Mouse (Mus musculus): ENCODE measurements around the gene Wdcp.
"Not testable (repeated sequence)": the region's sequence is repeated elsewhere in the genome, so short reads cannot be mapped to it uniquely, and the experiment has no call there.

The Wdcp gene

DNA sequence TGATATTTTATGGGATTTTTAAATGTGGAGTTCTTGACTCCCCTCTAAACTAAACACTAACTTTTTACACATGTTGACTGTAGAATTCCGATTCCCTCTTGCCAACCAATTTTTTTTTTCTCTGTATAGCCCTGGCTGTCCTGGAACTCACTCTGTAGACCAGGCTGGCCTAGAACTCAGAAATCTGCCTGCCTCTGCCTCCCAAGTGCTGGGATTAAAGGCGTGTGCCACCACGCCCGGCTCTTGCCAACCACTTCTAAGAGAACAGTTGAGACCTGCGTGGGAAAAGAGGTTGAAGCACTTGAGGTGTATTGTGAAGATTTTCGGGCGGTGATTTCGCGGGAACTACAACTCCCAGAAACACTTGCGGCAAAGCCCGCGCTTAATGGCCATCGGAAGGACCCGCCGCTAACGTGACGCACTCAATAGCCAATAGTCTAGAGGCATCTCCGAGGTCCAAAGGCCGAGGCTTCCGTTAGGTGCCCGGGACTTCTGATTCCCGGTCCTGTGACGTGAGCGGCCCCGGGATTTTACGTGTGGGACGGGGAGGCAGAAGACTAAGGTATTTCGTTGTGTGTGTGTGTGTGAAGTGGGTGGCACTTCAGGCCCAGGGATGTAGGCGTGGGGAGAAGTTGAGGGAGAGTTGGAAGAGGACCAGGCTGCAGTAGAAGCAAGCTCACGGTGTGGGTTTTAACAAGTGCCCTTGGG lies at the start of gene Wdcp:
Gene Wdcp (plus strand): TSS at position 414 of the 708 bp plus-strand sequence.
- peak; percentile 87 for DNase-seq

DNA sequence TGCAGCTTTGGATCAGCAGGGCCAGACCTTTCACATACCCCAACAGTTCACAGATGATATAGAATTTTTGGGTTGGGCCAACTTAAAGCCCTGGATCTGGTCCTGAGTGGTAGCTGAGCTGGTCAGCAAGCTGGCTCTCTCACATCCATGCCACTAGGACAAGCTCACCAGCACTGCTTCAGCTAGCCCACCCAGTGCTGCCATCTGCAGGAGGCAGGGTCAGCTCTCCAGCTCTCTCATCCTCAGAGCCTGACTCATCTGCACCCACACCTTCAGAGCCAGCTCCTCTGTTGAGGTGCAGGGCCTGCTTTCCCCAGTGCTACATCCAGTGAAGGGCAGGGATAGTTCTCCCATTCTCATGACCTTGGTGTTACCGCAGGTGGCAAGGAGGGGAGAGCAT lies 49.4 kb upstream of the Wdcp start:
- DNase-seq, result peak; percentile 66

DNA sequence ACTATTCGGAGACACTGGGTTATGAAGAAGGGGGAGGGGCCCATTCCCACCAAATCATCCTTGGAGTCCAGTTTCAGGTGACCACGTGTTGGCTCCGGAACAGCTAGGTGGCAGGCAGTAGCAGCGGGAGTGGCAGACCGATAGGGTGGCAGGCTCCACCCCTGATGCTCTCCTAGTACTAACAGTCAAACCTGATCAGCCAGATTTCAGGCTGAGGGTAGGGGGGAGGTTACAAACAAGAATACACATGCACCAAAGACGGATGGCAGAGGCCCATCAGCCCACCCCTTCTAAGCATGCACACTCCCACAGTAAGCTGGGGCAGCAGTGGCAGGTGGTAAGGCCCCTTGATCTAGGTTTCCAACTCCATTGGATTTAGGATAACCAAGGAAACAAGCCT lies 45.6 kb upstream of the Wdcp start:
- DNase-seq, result not testable (repeated sequence)

DNA sequence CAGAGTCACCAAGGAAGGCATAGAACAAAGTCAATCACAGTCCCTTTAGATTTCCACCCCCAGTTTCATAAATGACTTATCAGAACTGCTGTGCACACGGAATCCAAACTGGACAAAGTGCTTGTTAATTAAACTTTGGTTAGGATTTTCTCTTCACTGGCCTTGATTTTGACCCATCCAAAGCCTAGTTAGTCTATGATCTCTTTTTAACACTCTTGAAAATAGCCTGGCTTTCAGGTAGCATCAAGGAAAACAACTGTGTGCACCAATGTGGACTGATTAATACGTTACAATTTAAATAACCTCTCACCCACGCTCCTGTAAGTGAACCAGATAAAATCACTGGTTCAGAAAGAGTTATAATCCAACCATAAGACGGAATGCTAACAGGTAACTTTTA lies 32.1 kb upstream of the Wdcp start:
- DNase-seq, result no peak

DNA sequence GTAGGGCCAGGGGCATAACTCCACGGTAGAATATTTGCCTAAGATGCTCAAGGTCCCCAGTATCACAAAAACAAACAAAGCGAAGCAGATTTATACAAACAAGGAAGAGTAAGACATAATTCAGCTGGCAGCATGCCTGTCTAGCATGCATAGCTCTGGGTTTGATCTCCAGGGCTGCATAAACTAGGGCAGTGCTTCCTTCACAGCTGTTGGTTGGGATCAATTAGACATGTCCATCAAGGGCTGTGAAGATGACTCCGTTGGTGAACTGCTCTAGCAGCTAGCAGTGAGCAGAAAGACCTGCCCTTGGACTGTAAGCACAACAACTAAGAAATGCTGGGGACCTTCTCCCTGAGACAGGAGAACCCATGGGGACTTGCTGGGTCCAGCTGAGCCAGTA lies 31.4 kb upstream of the Wdcp start:
- DNase-seq, result no peak

DNA sequence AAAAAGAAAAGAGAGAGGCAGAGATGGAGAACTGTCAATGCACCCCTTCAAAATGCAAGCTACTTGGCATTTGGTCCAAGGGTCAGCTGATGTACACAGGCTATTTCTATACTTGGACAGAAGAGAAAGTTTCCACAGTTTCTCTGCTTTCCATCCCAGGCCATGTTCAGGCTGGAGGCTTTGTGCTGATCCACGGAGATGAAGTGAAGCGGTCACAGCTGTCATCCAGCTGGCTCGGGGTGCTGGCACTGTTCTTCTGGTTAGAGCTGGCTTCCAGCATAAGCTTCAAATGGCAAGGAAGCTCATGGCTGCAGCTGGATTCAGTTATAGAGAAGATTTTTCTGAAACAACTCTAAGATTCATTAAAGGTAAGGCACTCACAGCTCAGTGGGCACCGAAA lies 29.5 kb upstream of the Wdcp start:
- DNase-seq, result no peak

DNA sequence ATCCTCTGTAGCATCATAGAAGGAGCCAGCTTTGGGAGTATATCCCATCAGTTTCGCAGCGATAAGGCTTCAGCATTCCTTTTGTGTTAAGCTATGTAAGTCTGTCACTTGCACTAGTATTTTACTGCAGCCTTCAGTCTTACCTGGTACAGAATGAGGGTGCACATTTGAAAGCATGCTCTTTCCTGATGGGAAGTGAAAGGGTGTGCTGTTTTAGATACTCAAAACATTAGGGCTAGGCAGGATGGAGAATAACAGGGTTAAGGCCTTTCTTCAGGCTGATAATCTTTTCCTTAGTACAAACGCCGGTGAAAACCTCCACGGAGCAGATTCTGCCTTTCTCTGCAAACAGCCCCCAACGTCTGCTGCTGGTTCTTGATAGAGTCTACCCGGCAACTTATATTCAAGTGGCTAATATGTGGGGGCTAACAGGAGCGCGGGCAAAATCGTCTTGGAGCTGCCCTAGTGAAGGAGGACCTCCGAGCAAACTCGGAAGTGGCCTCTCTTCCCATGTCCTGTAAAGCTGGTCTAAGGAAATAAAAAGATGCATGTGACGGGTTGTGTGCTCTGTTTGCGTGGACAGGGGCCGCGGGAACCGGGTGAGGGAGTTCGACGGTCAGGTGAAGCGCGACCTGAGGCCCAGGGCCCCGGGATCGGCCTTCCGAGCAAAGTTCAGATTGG lies 26.3 kb upstream of the Wdcp start:
- no peak for DNase-seq

DNA sequence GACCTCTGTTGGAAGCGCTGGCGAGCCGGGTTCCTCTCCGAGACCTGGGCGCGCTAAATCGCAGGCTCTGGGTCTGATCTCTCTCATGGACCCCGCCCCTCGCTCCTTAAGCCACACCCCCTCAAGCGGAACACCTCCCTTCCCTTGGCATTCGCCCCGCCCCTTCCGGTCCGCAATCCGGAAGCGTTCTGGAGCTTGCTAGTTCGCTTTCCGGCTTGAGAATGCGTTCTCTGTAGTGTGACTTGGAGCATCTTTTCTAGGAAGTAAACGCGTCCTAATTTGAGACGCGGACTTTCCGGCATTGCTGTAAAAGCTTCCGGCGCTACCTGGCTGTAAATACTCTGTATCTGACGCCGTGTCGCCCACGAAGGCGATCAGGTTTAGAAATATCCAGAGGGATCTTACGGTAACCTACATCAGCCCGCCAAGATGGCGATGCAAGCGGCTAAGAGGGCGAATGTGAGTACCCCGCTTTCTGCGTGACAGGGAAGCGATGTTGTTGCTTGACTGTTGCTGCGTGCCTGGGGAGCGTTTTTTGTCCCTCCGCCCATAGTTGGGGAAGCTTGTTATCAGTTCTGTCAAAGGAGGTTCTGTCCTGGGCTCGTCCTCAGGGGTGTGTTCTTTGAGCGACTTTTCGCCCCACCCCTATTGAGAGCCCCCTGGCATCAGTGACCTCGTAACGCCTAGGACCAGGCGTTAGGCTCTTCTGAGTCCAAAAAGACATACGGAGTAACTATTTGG lies 25.6 kb upstream of the Wdcp start, which contains the start of gene Sf3b6:
Gene Sf3b6 (plus strand): TSS at position 184 of the 741 bp plus-strand sequence.
- peak; percentile 100 for DNase-seq

DNA sequence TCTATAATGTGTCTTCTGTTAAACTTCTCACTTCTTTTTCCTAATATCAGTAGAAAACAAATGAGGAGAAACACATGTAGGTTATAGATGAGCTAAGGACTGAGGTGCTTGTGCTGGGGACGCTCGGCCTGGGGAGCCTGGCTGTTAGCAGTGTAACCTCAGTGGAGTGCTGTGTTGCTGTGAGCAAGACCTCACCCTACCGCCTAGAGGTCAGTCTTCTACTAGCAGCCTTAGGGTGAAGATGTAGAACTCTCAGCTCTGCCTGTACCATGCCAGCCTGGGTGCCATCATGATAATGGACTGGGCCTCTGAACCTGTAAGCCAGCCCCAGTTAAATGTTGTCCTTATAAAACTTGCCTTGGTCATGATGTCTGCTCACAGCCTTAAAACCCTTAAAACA lies 15.8 kb upstream of the Wdcp start:
- no peak for DNase-seq

DNA sequence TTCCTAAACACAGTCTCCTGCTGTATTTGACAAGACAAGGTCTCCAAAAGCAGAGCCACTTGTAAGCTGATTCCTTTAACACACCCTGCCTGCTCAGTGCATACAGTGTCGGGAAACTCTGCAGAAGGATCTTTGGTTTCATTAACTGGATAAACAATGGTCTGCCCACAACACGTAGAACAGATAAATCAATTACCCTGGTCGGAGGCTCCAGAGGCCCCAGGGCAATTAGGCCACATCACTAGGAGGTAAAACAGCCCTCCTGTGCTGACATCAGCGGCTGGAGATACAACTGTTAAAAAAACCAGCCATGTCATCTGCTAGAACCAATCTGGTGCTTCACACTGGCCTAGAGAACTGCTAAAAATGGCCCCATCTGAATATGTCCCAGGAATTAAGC lies 6.1 kb upstream of the Wdcp start:
- no peak for DNase-seq

DNA sequence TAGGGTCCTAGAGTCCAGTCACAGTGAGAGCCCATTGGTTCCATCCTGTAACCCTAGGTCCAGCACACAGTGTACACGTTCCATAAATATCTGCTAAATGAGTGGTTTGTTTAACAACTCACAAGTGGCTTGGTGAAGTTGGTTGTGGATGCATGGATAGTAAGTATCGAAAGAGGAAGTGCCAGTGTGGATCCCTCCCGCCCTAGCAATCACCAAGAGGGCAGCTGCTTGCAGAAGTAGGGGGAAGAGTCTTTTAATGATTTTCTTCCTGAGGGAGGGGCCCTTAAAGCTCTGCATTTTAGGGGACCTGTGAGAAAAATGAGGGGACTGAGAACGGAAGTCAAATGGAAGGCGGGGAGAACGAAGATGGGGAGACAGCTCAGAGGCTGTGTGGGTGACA lies 3.1 kb upstream of the Wdcp start:
- DNase-seq, result no peak

DNA sequence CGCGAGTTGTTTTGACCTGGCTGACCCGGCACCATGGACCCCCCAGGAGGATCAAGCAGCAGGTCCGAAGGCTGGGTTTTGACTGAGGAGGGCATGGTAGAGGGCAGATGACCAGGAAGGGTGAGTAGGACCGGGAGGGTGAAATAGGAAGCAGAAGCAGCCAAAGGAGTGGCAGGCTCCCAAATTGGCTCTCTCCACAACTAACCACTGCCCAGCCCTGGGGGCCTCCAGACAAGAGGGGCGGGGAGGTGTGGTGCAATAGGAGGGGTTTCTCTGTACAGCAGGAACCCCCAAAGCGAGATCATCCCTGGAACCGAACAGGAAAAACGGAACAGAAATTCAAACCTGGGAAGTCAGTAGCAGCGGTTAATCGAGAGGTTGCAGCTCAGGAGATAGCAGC lies 2.4 kb upstream of the Wdcp start:
- no peak for DNase-seq

DNA sequence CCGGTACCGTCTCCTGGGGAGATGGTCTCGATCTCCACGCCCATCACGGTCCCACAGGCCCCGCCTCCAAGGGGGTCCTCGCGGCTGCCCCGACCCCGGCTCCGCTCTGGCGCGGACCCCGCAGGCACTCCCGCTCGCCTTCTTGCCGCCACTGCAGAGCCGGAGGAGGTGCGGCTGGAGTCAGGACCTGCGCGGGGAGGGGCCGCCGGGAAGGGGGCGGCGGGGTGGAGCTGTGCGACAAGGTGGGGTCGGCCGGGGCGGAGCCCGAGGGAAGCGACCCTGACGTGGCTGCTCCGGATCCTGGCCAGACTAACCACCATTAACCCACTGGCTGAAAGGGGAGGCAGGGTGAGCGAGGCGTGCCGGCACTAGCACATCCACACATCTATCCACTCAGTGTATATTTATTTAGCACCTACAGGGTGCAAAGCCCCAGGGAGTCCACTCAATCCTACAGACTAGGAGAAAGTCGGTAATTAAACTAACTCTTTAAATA lies 1.7 kb upstream of the Wdcp start, which contains the start of gene Fkbp1b:
Gene Fkbp1b (minus strand): TSS at position 200 of the 496 bp plus-strand sequence.
- DNase-seq, result peak; percentile 69

DNA sequence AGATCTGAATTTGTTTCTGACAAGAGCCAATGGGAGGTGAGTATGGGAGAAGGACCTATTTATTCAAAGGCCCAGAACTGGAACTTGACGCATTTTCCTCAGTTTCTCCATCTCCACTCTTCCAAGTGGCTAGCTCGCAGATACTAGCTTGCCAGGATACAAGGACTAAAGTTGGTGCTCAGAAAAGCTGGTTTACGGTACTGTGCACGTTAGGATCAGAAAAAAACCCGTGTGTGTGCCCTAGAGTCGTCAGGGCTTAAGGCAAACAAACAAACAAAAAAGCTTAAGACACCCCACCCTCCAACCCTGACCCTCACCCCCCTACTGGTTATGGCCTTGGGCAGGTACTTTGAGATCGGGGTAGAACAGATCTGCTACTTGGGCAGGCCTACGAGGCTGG lies 647 bp upstream of the Wdcp start:
- no peak for DNase-seq

DNA sequence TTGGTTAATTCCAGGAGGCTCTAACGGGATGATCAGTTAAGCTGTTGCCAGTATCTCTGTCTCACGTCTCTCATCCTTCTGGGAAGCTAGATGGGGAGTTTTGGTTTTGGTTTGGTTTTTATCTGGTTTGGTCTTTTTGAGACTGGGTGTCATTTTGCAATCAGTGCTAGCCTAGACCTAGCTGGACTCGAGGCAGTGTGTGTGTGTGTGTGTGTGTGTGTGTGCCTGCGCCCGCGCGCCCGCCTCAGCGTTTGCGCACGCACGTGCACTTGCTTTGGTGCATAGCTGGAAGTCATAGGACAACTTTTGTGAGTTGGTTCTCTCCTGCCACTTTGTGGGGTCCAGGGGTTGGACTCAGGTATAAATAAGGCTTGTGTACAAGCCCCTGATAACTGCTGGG lies 638 bp downstream of the Wdcp start:
- DNase-seq, result peak; percentile 66

DNA sequence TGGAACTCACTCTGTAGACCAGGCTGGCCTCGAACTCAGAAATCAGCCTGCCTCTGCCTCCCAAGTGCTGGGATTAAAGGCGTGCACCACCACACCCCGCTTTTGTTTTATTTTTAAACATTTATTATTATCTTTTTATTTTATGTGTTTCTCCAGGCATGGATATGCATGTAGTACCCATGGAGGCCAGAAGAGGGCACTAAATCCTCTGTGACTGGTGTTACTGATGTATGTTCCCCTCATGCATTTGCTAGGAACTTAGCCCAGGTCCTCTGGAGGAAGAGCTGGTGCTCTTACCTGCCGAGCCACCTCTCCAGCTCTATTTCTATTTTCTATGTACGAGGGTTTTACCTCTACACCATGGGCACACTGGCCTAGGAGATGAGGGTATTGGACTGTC lies 13.1 kb downstream of the Wdcp start:
- peak; percentile 56 for DNase-seq

DNA sequence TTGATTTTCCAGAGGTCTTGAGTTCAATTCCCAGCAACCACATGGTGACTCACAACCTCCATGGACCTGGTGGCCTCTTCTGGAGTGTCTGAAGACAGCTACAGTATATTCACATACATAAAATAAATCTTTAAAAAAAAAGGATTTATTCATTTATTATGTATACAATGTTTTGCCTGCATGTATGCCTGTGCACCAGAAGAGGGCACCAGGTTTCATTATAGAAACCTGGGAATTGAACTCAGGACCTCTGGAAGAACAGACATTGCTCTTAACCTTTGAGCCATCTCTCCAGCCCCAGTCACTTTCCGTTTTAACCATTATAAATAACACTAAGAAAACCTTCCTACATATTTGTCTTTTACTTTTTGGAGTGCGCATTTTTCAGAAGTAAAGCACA lies 13.7 kb downstream of the Wdcp start:
- no peak for DNase-seq

DNA sequence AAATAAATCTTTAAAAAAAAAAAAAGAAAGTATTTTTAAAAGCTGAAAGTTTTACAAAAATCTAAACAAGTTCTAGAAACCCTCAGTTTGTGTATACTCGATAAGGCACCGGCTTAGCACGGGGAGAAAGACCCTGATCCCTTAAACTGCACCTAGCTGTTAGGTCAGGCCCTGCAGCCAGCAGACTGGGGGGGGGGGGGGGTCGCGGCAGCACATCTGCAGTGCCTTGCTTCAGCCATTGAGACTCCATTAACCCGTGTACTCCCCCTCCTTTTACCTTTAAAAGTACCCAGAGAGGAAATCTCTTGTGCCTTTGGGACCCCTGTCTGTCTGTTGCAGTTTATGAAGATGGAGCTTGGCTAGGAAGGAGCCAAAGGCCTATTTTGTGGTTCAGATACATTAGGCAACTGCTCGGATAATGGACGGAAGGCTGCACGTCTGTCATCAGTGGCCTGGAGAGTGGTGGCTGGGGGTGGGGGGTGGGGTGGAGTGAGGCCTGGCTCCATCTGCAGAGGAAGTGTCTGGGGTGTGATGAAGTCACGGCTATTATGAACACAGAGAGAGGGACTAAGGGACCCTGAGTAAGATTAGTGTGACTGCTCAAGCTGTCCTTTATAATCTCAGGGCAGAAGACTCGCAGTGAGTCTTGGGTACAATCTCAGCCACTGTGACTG lies 16.3 kb downstream of the Wdcp start:
- no peak for DNase-seq

DNA sequence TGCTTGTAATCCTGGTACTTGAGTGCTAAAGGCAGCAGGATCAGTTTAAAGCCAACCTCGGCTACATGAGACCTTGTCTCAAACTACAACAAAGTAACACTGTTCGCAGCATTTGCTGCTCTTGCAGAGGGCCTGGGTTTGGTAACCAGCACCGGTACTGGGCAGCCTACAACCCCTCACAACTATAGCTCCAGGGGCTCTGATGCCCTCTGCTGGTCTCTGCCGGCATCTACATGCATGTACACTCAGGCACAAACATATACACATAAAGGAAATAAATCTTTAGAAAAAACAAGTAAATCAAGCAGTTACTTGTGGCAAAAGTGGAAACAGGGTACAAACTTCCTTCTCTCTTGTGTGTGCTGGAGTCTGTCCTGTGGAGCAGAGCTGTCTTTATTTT lies 19.6 kb downstream of the Wdcp start:
- peak; percentile 45 for DNase-seq

DNA sequence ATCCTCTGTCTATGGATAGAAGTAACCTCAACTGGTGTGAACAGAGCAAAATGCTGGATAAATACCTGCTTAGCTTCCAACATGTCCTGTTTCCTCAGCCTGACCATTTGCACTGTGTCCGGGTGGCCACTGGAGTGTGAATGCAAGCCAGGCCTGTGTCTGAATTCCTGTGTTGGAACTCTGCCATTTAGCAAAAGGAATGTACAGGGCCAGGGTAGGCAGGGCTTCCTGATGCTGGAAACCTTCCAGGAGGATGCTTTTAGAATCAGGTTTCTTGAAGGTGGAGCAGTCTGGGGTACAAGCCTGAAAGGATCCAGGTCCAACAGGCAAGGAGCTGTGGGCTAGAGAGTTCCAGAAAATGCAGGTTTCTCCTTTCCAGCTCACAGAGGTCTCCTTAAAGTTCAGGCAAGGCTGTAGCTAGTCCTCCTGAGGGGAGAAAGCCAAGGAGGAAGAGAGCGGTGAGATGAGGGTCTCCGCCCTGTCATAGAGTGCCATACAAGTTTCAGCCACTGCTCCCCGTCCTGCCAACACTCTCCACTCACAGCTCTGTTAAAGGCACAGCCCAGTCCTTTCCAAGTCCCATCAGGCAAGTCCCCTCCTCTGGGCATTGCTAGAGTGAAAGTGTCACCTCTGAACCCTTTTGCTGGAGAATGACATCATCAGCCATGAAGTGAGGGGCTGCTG lies 20.7 kb downstream of the Wdcp start:
- DNase-seq, result no peak

DNA sequence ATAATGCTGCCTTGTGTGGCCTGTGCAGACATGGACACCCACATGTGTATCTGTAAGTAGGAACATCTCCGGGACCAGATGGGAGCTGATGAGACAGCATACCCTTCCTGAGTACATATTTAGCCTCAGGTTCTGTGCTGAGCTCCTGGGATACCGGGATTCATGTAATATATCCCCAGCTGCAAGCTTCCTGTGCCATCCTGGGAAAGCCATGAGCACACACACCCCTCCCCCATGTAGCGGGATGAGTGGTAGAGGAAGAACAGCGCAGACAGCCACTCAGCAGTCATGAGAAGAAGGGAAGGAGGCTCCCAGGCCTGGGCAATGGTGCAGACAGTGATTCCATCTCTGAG lies 21.2 kb downstream of the Wdcp start:
- no peak for DNase-seq

DNA sequence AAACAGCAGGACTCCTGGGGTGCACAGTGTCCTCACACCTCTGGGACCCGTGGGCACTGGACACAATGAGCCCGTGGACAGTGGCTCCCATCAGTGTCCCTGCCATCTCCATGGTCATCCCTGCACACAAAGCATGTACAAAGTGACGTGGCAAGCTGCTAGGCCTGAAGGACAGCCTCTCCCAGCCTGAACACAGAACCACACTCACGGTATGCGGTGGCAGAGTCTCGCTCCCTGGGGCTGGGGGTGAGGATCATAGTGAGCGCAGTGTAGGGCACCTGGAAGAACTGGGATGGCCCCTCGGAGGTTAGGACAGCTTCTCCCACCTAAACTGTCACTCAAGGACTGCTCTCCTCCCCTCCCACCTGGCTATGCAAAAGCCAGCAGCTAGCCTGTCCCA lies 25.8 kb downstream of the Wdcp start:
- DNase-seq, result no peak

DNA sequence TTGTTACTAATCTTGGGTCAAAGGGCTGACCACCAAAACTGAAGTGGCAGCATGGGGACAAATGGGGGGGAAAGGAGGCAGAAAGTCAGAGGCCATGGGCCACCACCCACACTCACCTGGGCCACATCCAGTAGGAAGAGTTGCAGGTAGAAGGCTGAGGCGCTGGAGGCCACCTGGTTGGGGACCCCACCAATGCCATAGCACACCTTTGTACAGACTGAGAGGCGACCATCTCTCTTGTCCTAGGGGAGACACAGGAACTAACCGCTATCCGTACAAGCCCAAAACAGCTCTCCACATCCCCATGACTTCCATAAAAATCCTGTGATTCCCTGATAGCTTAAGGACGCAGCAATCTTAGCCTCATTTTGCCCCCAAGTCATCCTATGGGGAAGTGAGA lies 28.2 kb downstream of the Wdcp start:
- DNase-seq, result no peak
